Mouse (Mus musculus): ENCODE measurements at regions not wholly inside any gene's neighbourhood (a gene's known extent, or its start where the extent isn't known, plus 50 kb on each side); places are given as distances from the start of the nearest gene placed in this dataset.
A peak's percentile ranks its signal among the peaks of the same experiment; 100 is the strongest.

GRCm38 (mm10) chr13:115508646-115509045 lies 406.9 kb upstream of the Itga1 start:
- Histone ChIP-seq H3K4me1 (ENCODE audit: control insufficient read depth, insufficient read depth, low read length) (no peaks in the 10 kb centered on the region), H3K4me3 (replicated peaks; ENCODE audit: extremely low read depth, low read depth, low read length) (no peak overlapping the region)
- 66% methylated on average over 3 of the region's 3 CpGs for WGBS
- TF ChIP-seq CTCF (IDR thresholded peaks at IDR 0.05; ENCODE audit: insufficient read depth, low read length), result no peak
- TF ChIP-seq POLR2A (IDR thresholded peaks at IDR 0.05; ENCODE audit: borderline replicate concordance, extremely low read depth, low read depth, low read length), result no peak
- no peak for DNase-seq

GRCm38 (mm10) chr13:115494399-115494798 lies 392.6 kb upstream of the Itga1 start:
- 65% methylated on average over 4 of the region's 4 CpGs for WGBS
- TF ChIP-seq CTCF (IDR thresholded peaks at IDR 0.05; ENCODE audit: insufficient read depth, low read length), result no peak
- no peak for TF ChIP-seq POLR2A (IDR thresholded peaks at IDR 0.05; ENCODE audit: borderline replicate concordance, extremely low read depth, low read depth, low read length)
- no peak for DNase-seq
- Histone ChIP-seq H3K4me3 (replicated peaks; ENCODE audit: extremely low read depth, low read depth, low read length) (no peak overlapping the region), H3K4me1 (ENCODE audit: control insufficient read depth, insufficient read depth, low read length) (no peaks in the 10 kb centered on the region)

- Histone ChIP-seq H3K4me1 (ENCODE audit: control insufficient read depth, insufficient read depth, low read length) (no peaks in the 10 kb centered on the region), H3K4me3 (replicated peaks; ENCODE audit: extremely low read depth, low read depth, low read length) (no peak overlapping the region)
- WGBS, result 53% methylated on average over 2 of the region's 2 CpGs
- DNase-seq, result no peak
- TF ChIP-seq POLR2A (IDR thresholded peaks at IDR 0.05; ENCODE audit: borderline replicate concordance, extremely low read depth, low read depth, low read length) (no peak), CTCF (IDR thresholded peaks at IDR 0.05; ENCODE audit: insufficient read depth, low read length) (no peak)
These were observed 374.1 kb upstream of the Itga1 start for GRCm38 (mm10) chr13:115475861-115476260.

GRCm38 (mm10) chr13:115465689-115466088 lies 363.9 kb upstream of the Itga1 start:
- no peak for TF ChIP-seq CTCF (IDR thresholded peaks at IDR 0.05; ENCODE audit: insufficient read depth, low read length)
- no peak for TF ChIP-seq POLR2A (IDR thresholded peaks at IDR 0.05; ENCODE audit: borderline replicate concordance, extremely low read depth, low read depth, low read length)
- no peak for DNase-seq
- WGBS, result 80% methylated on average over 6 of the region's 6 CpGs
- Histone ChIP-seq H3K4me1 (ENCODE audit: control insufficient read depth, insufficient read depth, low read length) (no peaks in the 10 kb centered on the region), H3K4me3 (replicated peaks; ENCODE audit: extremely low read depth, low read depth, low read length) (no peak overlapping the region)

- WGBS, result 8% methylated on average over 1 of the region's 1 CpGs
- TF ChIP-seq CTCF (IDR thresholded peaks at IDR 0.05; ENCODE audit: insufficient read depth, low read length), result peak; percentile 3; the same call in 1 of the 2 replicates
- no peak for TF ChIP-seq POLR2A (IDR thresholded peaks at IDR 0.05; ENCODE audit: borderline replicate concordance, extremely low read depth, low read depth, low read length)
- DNase-seq, result no peak
These were observed 349.5 kb upstream of the Itga1 start for GRCm38 (mm10) chr13:115451244-115451643.

GRCm38 (mm10) chr13:115427091-115428033 lies 325.6 kb upstream of the Itga1 start:
- no peak for DNase-seq
- WGBS, result 66% methylated on average over 12 of the region's 12 CpGs
- TF ChIP-seq POLR2A (IDR thresholded peaks at IDR 0.05; ENCODE audit: borderline replicate concordance, extremely low read depth, low read depth, low read length) (no peak), CTCF (IDR thresholded peaks at IDR 0.05; ENCODE audit: insufficient read depth, low read length) (no peak)
- Histone ChIP-seq H3K4me1 (ENCODE audit: control insufficient read depth, insufficient read depth, low read length) (no peaks in the 10 kb centered on the region), H3K4me3 (replicated peaks; ENCODE audit: extremely low read depth, low read depth, low read length) (no peak overlapping the region)

More at GRCm38 (mm10) chr13:115451244-115451643, 349.5 kb upstream of the Itga1 start:
- Histone ChIP-seq H3K4me1 (ENCODE audit: control insufficient read depth, insufficient read depth, low read length) (no peaks in the 10 kb centered on the region), H3K4me3 (replicated peaks; ENCODE audit: extremely low read depth, low read depth, low read length) (no peak overlapping the region)

- 68% methylated on average over 8 of the region's 8 CpGs for WGBS
- TF ChIP-seq POLR2A (IDR thresholded peaks at IDR 0.05; ENCODE audit: borderline replicate concordance, extremely low read depth, low read depth, low read length) (no peak), CTCF (IDR thresholded peaks at IDR 0.05; ENCODE audit: insufficient read depth, low read length) (no peak)
- DNase-seq, result no peak
- H3K4me1 ChIP-seq (ENCODE audit: control insufficient read depth, insufficient read depth, low read length), result no peaks in the 10 kb centered on the region
- no peak overlapping the region for H3K4me3 ChIP-seq (replicated peaks; ENCODE audit: extremely low read depth, low read depth, low read length)
These were observed 324.1 kb upstream of the Itga1 start for GRCm38 (mm10) chr13:115425610-115426562.

GRCm38 (mm10) chr13:115423761-115424160 lies 322.0 kb upstream of the Itga1 start:
- 62% methylated on average over 3 of the region's 3 CpGs for WGBS
- DNase-seq, result no peak
- TF ChIP-seq CTCF (IDR thresholded peaks at IDR 0.05; ENCODE audit: insufficient read depth, low read length) (no peak), POLR2A (IDR thresholded peaks at IDR 0.05; ENCODE audit: borderline replicate concordance, extremely low read depth, low read depth, low read length) (no peak)
- Histone ChIP-seq H3K4me1 (ENCODE audit: control insufficient read depth, insufficient read depth, low read length) (no peaks in the 10 kb centered on the region), H3K4me3 (replicated peaks; ENCODE audit: extremely low read depth, low read depth, low read length) (no peak overlapping the region)

GRCm38 (mm10) chr13:115421483-115421882 lies 319.7 kb upstream of the Itga1 start:
- 48% methylated on average over 1 of the region's 1 CpGs for WGBS
- TF ChIP-seq POLR2A (IDR thresholded peaks at IDR 0.05; ENCODE audit: borderline replicate concordance, extremely low read depth, low read depth, low read length) (no peak), CTCF (IDR thresholded peaks at IDR 0.05; ENCODE audit: insufficient read depth, low read length) (no peak)
- no peak for DNase-seq
- no peak overlapping the region for H3K4me3 ChIP-seq (replicated peaks; ENCODE audit: extremely low read depth, low read depth, low read length)
- no peaks in the 10 kb centered on the region for H3K4me1 ChIP-seq (ENCODE audit: control insufficient read depth, insufficient read depth, low read length)

Data from lung, adult 2 months (tissue).